Mouse (Mus musculus): ENCODE data around the gene Gm20388.
A peak's percentile ranks its signal among the peaks of the same experiment; 100 is the strongest.

The Gm20388 gene

DNA sequence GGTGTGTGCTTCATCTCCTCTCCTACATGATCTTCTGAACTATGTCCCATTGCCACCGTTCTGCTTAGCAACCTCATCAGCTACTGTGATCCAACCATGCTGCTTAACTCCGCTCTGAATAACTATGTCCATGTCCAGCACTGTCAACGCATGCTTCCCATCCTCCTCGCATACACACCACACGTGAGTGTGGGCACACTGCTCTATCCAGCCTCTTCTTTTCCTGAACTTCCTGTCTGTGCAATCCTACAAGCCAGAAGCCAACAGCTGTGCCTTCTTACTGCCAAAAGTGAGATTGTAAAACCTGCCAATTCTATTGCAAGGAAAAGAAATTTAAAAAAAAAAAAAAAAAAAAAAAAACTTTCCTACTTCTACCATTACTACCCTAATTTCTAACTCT is 3071.0 kb downstream of the Gm20388 start:
- DNase-seq: no peak

DNA sequence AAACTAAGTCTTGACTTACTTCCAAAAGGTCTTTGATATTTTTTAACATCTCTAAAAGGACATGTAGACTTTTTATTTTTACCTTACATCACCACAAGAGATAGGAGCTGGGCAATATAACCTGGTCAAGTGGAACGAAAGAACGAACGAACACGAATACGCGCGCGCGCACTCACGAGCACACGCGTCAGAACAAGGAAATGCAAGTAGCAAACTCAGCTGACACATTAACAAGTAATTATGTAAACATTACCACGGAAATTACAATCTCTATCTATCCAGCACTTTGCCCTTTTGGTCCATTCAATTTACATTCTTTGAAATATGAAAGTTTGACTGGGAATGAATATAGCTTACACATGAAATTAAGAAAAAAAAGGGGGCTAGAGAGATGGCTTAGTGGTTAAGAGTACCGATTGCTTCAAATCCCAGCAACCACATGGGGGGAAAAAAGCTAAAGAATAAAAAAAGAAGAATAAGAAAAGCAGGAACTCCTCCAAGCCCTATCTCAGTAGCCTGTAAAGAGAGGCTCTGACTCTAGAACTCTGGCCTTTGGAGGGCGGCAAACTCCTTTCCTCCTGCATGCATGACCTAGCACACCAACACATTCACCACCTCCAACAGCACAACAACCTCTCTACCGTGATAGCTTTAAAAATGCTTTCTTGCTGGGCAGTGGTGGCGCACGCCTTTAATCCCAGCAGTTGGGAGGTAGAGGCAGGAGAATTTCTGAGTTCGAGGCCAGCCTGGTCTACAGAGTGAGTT is 3072.7 kb downstream of the Gm20388 start:
- peak; percentile 52 for DNase-seq

- no peak for DNase-seq
Observed at GRCm38 (mm10) chr8:122984175-122984574, 3073.5 kb downstream of the Gm20388 start.

GRCm38 (mm10) chr8:122986501-122987184 is 3076.0 kb downstream of the Gm20388 start:
- DNase-seq: no peak

GRCm38 (mm10) chr8:122987255-122987654 is 3076.6 kb downstream of the Gm20388 start:
- DNase-seq: no peak

- DNase-seq: no peak
Observed at GRCm38 (mm10) chr8:122988955-122989354, 3078.3 kb downstream of the Gm20388 start.

- no peak for DNase-seq
Observed at GRCm38 (mm10) chr8:122989976-122990375, 3079.3 kb downstream of the Gm20388 start.

GRCm38 (mm10) chr8:122991368-122991767 is 3080.7 kb downstream of the Gm20388 start:
- DNase-seq: no peak

DNA sequence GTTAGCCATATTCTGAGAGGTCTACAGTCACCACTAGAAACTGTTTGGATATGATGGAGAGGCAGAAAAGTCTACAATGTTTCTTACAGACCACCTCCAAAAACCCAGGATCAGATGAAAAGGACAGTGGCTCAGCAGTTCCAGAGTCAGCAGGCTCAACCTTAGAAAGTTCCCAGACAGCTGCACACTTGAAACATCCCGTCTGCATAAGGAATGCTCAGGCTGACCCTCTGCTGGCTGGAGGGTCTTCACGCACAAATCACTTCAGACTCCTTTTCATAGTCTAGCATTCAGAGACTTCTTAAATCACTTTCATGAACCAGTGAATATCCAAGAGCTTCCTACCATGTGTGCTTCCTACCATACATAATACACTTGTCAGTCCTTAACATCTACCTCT is 3081.7 kb downstream of the Gm20388 start:
- no peak for DNase-seq

DNA sequence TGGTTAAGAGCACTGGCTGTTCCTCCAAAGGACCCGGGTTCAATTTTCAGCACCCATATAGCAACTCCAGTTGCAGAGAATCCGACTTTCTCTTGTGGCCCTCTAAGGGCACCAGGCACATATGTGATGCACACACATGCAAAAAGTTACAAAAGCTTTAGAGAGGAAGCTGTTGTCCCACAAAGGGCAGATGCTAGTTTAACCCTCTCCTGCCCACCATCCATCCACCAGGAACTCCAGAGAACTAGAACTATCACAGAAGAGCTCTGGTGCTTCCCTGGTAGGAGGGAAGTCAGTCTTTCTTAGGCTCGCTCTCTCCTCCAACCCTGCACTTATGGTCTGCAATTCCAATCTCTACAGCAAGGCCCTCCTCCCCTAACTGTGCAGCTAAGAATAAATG is 3082.4 kb downstream of the Gm20388 start:
- DNase-seq: no peak

DNA sequence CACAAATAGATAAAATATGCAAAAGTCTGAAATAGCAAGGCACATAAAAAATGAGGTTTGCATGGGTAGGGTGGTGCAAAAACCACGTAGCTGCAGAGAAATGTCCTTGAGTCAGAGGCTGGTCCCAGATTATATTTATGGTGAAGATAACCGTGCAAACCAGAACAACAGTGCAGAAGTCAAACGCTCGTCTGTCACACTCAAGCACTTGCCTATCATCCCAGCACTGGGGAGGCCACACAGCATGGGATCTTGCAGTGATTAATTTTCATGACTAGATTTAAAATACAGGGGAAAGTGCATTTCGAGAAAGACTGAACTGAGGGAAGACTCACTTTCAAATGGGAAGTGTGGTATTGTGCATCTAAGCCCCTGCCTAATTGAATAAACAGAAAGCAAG is 3083.1 kb downstream of the Gm20388 start:
- no peak for DNase-seq

- no peak for DNase-seq
Observed at GRCm38 (mm10) chr8:122997963-122998362, 3087.3 kb downstream of the Gm20388 start.

GRCm38 (mm10) chr8:123000311-123000710 is 3089.7 kb downstream of the Gm20388 start:
- DNase-seq: no peak

- DNase-seq: no peak
Observed at GRCm38 (mm10) chr8:123004033-123004922, 3093.6 kb downstream of the Gm20388 start.

- no peak for DNase-seq
Observed at GRCm38 (mm10) chr8:123005328-123005727, 3094.7 kb downstream of the Gm20388 start.

- DNase-seq: no peak
Observed at GRCm38 (mm10) chr8:123005805-123006204, 3095.2 kb downstream of the Gm20388 start.

DNA sequence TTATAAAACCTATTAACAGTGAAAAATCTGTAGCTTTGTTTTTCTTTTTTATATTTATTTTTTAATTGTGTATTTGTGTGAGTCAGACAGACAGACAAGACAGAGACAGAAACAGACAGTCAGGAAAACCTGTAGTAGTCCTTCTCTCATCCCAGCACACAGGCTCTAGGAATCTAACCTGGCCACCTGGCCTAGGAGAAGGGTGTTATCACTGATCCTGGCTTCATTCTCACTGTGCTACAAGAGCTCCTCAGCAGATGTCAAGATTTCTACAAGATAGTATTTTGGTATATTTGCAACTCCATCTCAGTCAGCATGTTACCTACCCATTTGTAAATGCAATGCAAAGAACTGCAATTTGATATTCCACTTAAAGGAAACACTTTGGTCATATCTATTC is 3100.7 kb downstream of the Gm20388 start:
- no peak for DNase-seq

GRCm38 (mm10) chr8:123014429-123014828 is 3103.8 kb downstream of the Gm20388 start:
- DNase-seq: no peak

DNA sequence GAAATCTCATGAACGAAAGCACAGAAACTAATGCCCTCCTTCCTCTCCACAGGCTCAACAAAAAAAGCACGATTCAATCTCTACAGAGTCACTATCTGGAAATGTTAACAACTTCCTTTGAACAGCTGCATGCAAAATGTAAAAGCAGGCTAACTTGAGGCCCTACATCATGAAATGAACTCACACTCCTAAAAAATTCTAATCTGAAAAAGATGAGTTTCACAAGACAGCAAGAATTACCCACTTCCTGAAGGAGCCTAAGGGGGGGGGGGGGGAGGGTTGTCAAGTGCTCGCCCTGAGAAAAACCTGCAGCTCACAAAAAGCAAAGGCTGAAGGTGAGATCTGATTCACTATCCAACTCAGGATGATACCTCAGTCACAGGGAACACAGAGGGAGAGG is 3104.4 kb downstream of the Gm20388 start:
- no peak for DNase-seq

DNA sequence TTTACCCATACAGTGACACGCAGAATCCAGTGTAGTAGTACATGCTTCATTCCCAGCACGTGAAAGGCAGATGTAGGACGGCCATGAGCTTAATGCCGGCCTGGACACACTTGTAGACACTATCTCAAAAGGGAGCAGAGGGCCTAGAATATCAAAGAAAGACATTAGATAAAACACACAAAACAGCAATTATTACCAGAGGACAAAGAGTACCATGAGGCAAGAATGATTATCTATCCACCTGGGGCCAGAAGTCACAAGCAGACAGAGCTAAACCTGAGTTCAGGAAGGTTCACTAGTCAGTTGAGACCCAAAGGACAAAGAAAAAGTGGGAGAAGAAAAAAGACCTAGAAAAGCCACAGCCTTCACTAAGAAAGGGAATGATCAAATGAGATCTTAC is 3106.5 kb downstream of the Gm20388 start:
- DNase-seq: no peak

GRCm38 (mm10) chr8:123018484-123019164 is 3108.0 kb downstream of the Gm20388 start:
- no peak for DNase-seq

GRCm38 (mm10) chr8:123020084-123020483 is 3109.4 kb downstream of the Gm20388 start:
- DNase-seq: no peak

DNA sequence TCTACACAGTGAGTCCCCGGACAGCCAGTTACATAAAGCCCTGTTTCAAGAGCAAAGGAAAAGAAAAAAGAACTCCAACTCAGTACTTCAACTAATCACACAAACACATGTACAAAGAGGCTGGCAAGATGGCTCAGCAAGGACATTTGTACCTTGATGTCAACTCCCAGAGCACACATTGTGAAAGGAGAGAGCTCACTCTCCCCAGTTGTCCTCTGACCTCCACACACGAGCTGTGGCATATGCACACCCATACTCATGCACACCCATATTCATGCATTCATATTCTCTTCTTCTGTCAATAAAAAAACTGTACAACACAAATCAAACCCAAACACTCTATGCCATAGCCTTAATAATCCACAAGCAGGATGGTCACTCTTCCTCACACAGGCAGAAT is 3110.2 kb downstream of the Gm20388 start:
- no peak for DNase-seq
